Mouse (Mus musculus) neural tube, embryonic 12.5 days (tissue): Measurements from ENCODE around the gene Zfp943. TPM values are rescaled to one million over a fixed set of nuclear protein-coding genes. Genes with fewer than 3 reads are reported as not detected.
"Not testable (repeated sequence)": the region's sequence is repeated elsewhere in the genome, so short reads cannot be mapped to it uniquely, and the experiment has no call there.

Experiments
- ATAC-seq: fragments of 200-750 bp; cut with Nextera tagmentation; 2 replicates; pipeline ENCODE4 v1.8.0; 2017; ENCODE audit warnings: low read depth, mild to moderate bottlenecking, moderate TSS enrichment, moderate library complexity; ENCODE audit not compliant: low FRiP score
- H3K27ac ChIP-seq: fragments of 300-500 bp; sonication (generic); 2 replicates; pipeline ENCODE4 v1.5.1; 2016
- H3K27me3 ChIP-seq: fragments of 300-500 bp; sonication (generic); replicated peaks from 2 replicates; pipeline ENCODE4 v1.6.1; 2016; ENCODE audit warnings: mild to moderate bottlenecking
- H3K36me3 ChIP-seq: fragments of 300-500 bp; sonication (generic); 2 replicates; pipeline ENCODE4 v1.6.1; 2016; ENCODE audit warnings: mild to moderate bottlenecking
- H3K4me1 ChIP-seq: fragments of 300-500 bp; sonication (generic); 2 replicates; pipeline ENCODE4 v1.6.1; 2016
- H3K4me2 ChIP-seq: fragments of 300-500 bp; sonication (generic); replicated peaks from 2 replicates; pipeline ENCODE4 v1.6.1; 2016; ENCODE audit warnings: mild to moderate bottlenecking
- H3K4me3 ChIP-seq: fragments of 300-500 bp; sonication (generic); 2 replicates; pipeline ENCODE4 v1.5.1; 2016
- H3K9ac ChIP-seq: fragments of 300-500 bp; sonication (generic); 2 replicates; pipeline ENCODE4 v1.6.1; 2016; ENCODE audit warnings: mild to moderate bottlenecking
- H3K9me3 ChIP-seq: fragments of 300-500 bp; sonication (generic); 2 replicates; pipeline ENCODE4 v1.6.1; 2016; ENCODE audit warnings: mild to moderate bottlenecking
- WGBS: fragments of 180-500 bp; shearing (Covaris S2); methylation state at CpG from one replicate; pipeline ENCODE4 v1.1.7; 2016; 5-methylcytosine and 5-hydroxymethylcytosine counted together
- polyA plus RNA-seq: library from polyadenylated mRNA; unstranded; fragments of >200 nt; fragmentation: Nextera tagmentation; extraction: Ambion mirVana; gene quantifications from 2 replicates; pipeline ENCODE4 v1.2.1, GENCODE M21; 2016

Gene Zfp943
- 17.3 and 21.3 TPM in 2 replicates for polyA plus RNA-seq

DNA sequence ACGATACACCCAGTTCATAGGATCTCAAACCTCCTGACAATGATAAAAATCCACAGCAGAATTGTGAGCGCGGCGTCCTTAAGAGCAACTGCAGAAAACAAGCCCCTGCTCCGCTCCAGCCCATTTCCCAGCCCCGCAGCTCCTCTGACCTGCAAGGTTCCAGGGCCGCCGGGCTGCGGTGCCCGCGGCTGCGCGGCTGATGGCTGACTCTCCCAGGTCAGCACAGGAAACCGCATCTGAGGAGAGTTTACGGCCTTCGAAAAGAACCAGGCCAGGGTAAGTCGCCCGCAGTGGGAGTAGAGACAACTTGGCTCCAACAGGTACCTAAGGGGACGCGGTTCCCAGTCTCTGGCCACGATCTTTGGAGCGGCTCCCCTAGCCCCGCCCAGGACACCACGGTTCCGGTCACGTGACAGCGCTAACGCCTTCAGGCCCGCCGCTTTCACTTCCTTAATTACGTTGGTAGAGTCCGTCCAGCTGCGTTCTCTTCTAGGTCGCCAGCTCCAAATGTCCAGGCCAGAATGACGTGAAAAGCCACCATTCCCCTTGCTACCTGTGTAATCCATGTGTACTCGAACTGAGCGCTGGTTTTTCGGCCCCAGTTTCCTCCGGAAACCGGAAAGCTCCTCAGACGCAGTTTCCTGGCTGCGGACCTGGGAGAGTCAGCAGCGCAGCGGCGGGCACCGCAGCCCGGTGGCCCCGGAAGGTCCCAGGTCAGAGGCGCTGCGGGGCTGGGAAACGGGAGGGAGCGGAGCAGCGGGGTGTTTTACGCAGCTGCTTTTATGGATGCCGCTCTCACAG, at the start of gene Zfp943, which contains the start of gene Zfp942:
Gene Zfp943, plus strand, starts transcription at position 446 of the 801 bp plus-strand sequence.
Gene Zfp942, minus strand, starts transcription at position 358 of the 801 bp plus-strand sequence.
- H3K27ac ChIP-seq: peak within 1 kb of the TSS; percentile 77
- peak within 1 kb of the TSS; percentile 62 for H3K4me2 ChIP-seq
- not testable (repeated sequence) for H3K9me3 ChIP-seq, H3K4me1 ChIP-seq, H3K27me3 ChIP-seq, H3K36me3 ChIP-seq
- H3K4me3 ChIP-seq: peak within 1 kb of the TSS; percentile 62
- ATAC-seq: peak; percentile 98
- H3K9ac ChIP-seq: peak within 1 kb of the TSS; percentile 68
- under 1% methylated on average over 42 of the region's 55 CpGs for WGBS

DNA sequence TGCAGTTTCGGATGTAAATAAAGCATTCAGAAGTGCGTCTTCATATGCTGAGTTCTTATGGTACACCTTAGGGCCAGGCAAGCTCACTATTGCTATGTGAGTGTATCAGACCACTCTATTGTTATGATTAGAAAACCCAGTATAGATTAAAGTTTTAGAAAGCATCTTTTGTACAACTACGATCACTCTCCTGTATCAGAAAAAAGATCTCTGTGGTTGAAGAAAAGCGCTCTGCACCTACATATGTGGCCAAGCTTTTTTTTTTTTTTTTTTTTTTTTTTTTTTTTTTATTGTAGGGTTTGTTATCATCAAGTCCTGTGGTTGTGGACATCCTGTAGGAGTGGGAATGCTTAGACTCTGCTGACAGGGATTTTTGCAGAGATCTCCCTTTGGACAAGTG, 950 bp downstream of the Zfp943 start:
- peak overlapping the region; percentile 56 for H3K4me2 ChIP-seq
- H3K27me3 ChIP-seq: no peaks in the 10 kb centered on the region
- no peak overlapping the region for H3K9ac ChIP-seq
- H3K36me3 ChIP-seq: peaks cover 8% of the 10 kb centered on the region
- peaks cover 6% of the 10 kb centered on the region; the same call in 1 of the 2 replicates for H3K9me3 ChIP-seq
- no peak for ATAC-seq
- H3K27ac ChIP-seq: no peak overlapping the region
- peaks cover 10% of the 10 kb centered on the region for H3K4me1 ChIP-seq
- peak overlapping the region; percentile 62; the same call in 1 of the 2 replicates for H3K4me3 ChIP-seq
- 66% methylated on average over 4 of the region's 4 CpGs for WGBS

GRCm38 (mm10) chr17:22035594-22035993, 73.2 kb downstream of the Zfp943 start:
- not testable (repeated sequence) for H3K27ac ChIP-seq, H3K4me2 ChIP-seq, H3K27me3 ChIP-seq, H3K4me3 ChIP-seq, H3K4me1 ChIP-seq, H3K9me3 ChIP-seq, ATAC-seq, H3K36me3 ChIP-seq, H3K9ac ChIP-seq
- 32% methylated on average over 1 of the region's 1 CpGs for WGBS

GRCm38 (mm10) chr17:22049403-22049802, 87.1 kb downstream of the Zfp943 start:
- H3K4me2 ChIP-seq: no peak overlapping the region
- no peak overlapping the region for H3K4me3 ChIP-seq
- no peaks in the 10 kb centered on the region for H3K27me3 ChIP-seq
- ATAC-seq: no peak
- peaks cover 11% of the 10 kb centered on the region; the same call in 1 of the 2 replicates for H3K9me3 ChIP-seq
- WGBS: 77% methylated on average over 2 of the region's 2 CpGs
- H3K4me1 ChIP-seq: no peaks in the 10 kb centered on the region
- no peak overlapping the region for H3K27ac ChIP-seq
- H3K9ac ChIP-seq: no peak overlapping the region
- H3K36me3 ChIP-seq: no peaks in the 10 kb centered on the region

DNA sequence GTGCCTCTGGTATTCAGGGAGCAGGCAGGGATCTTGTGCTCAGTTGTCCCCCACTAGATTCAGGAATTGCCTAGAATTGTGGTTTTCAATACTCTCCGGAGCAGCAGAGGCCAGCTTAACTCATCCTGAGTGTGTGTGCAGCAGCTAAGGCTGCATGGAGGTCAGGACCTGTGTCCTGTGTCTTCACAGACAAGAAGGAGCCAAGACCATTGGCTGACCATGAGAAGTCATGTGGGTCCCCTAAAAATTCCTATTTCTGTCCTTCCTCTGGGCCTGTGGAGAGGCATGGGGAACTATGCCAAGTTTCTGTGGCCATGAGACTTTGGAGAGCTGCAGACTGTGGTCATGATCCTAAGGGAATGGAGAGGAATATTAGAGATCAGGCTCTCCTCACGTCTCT, 90.9 kb downstream of the Zfp943 start:
- H3K4me2 ChIP-seq: no peak overlapping the region
- peaks cover 18% of the 10 kb centered on the region for H3K9me3 ChIP-seq
- no peaks in the 10 kb centered on the region for H3K36me3 ChIP-seq
- no peak overlapping the region for H3K4me3 ChIP-seq
- no peak overlapping the region for H3K9ac ChIP-seq
- ATAC-seq: no peak
- H3K27me3 ChIP-seq: no peaks in the 10 kb centered on the region
- H3K4me1 ChIP-seq: no peaks in the 10 kb centered on the region
- no peak overlapping the region for H3K27ac ChIP-seq
- WGBS: 80% methylated on average over 2 of the region's 2 CpGs

DNA sequence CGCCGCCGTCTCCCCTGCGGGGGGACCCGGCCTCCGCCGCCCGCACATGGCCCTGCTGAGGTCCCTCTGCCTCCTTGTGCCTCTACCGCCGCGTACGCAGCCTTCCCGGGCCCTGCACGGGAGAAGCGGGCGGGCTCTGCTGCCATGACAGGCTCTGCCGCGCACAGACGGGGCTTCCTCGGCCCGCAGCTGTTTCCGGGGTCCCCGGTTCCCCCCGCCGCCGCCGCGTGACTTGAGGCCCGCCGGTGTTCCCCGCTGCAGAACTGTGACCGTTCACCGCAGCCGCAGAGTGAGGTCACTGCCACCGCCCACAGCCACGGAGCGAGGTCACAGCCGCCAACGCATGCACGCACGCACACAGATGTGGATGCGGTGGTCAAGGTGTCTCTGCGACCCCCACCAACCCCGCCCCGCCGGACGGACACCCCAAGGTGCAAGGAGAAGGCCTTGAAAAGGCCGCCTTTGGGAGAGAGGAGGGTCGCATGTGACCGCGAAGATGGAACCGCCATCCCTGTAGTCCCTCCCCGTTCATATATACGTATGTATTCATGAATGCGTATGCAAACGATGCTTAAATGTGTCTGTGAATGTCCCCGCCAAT, 118.8 kb downstream of the Zfp943 start:
- 3% methylated on average over 57 of the region's 57 CpGs for WGBS

GRCm38 (mm10) chr17:22083224-22083623, 120.9 kb downstream of the Zfp943 start:
- not testable (repeated sequence) for H3K36me3 ChIP-seq, ATAC-seq, H3K4me1 ChIP-seq, H3K27me3 ChIP-seq, H3K9me3 ChIP-seq, H3K4me3 ChIP-seq, H3K9ac ChIP-seq, H3K27ac ChIP-seq, H3K4me2 ChIP-seq
- 25% methylated on average over 3 of the region's 3 CpGs for WGBS

More for the DNA sequence above, 118.8 kb downstream of the Zfp943 start:
- Histone ChIP-seq H3K27me3 (no peaks in the 10 kb centered on the region), H3K9ac (peak overlapping the region; percentile 83), H3K36me3 (no peaks in the 10 kb centered on the region), H3K27ac (no peak overlapping the region), H3K4me1 (no peaks in the 10 kb centered on the region), H3K9me3 (no peaks in the 10 kb centered on the region), H3K4me3 (peak overlapping the region; percentile 59), H3K4me2 (peak overlapping the region; percentile 85)
- peak; percentile 94 for ATAC-seq

DNA sequence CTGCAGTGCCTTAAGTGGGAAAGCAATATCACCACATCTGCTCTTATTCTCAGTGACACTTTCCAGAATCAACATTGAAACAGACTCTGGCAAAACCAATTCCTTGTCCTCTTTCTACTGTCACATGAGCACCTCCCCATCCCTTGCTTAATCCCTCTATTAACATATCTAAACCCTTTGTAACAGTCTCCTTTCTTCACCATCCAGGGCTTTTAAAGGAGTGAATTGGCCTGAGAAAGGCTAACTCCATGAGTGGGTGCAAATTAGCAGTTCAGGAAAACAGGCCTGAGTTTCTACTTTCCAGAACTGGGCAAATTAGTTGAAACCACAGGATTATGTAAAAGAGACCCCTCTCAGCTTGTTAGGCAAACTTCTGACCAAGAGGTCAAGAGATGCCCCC, 156.4 kb downstream of the Zfp943 start:
- Histone ChIP-seq H3K36me3 (no peaks in the 10 kb centered on the region), H3K27ac (no peak overlapping the region), H3K4me1 (no peaks in the 10 kb centered on the region), H3K4me3 (no peak overlapping the region), H3K9me3 (no peaks in the 10 kb centered on the region), H3K27me3 (no peaks in the 10 kb centered on the region), H3K9ac (no peak overlapping the region), H3K4me2 (no peak overlapping the region)
- no peak for ATAC-seq

Other genes with a start within 250 kb of the Zfp943 start
- gene Zfp229, start 231.8 kb upstream of the Zfp943 start, polyA plus RNA-seq: 9.9 and 10.6 TPM in 2 replicates
- gene Zfp820, start 116.8 kb upstream of the Zfp943 start, polyA plus RNA-seq: 3.5 and 4.0 TPM in 2 replicates
- 7.9 and 8.7 TPM in 2 replicates for gene Zfp995, start 52.6 kb upstream of the Zfp943 start, polyA plus RNA-seq
- gene Zfp942, start 88 bp upstream of the Zfp943 start, polyA plus RNA-seq: 20.7 and 22.2 TPM in 2 replicates
- gene Zfp947, start 203.6 kb downstream of the Zfp943 start, polyA plus RNA-seq: 0.93 and 1.5 TPM in 2 replicates